Mouse (Mus musculus) limb, embryonic 13.5 days (tissue): ENCODE measurements around the gene Auts2. TPM values are rescaled to one million over a fixed set of nuclear protein-coding genes. Genes with fewer than 3 reads are reported as not detected.
"Not testable (repeated sequence)": the region's sequence is repeated elsewhere in the genome, so short reads cannot be mapped to it uniquely, and the experiment has no call there.

Experiments used
- ATAC-seq: fragments of 200-750 bp; cut with Nextera tagmentation; 2 replicates; pipeline ENCODE4 v1.8.0; 2017; ENCODE audit warnings: low read depth, moderate number of reproducible peaks, moderate TSS enrichment; ENCODE audit not compliant: low FRiP score
- H3K27ac ChIP-seq: fragments of 300-500 bp; sonication (generic); 2 replicates; pipeline ENCODE4 v1.5.1; 2015; ENCODE audit warnings: inconsistent platforms, mild to moderate bottlenecking, moderate library complexity
- H3K27me3 ChIP-seq: fragments of 300-500 bp; sonication (generic); 2 replicates; pipeline ENCODE4 v1.6.1; 2015; ENCODE audit warnings: mild to moderate bottlenecking, inconsistent platforms
- H3K36me3 ChIP-seq: fragments of 300-500 bp; sonication (generic); 2 replicates; pipeline ENCODE4 v1.6.1; 2015; ENCODE audit warnings: inconsistent platforms, mild to moderate bottlenecking, moderate library complexity
- H3K4me1 ChIP-seq: fragments of 300-500 bp; sonication (generic); 2 replicates; pipeline ENCODE4 v1.6.1; 2015; ENCODE audit warnings: inconsistent platforms
- H3K4me2 ChIP-seq: fragments of 300-500 bp; sonication (generic); replicated peaks from 2 replicates; pipeline ENCODE4 v1.6.1; 2015; ENCODE audit warnings: inconsistent platforms, mild to moderate bottlenecking, moderate library complexity
- H3K4me3 ChIP-seq: fragments of 300-500 bp; sonication (generic); 2 replicates; pipeline ENCODE4 v1.5.1; 2015; ENCODE audit warnings: moderate library complexity, mild to moderate bottlenecking, inconsistent platforms
- H3K9ac ChIP-seq: fragments of 300-500 bp; sonication (generic); 2 replicates; pipeline ENCODE4 v1.6.1; 2015; ENCODE audit warnings: mild to moderate bottlenecking, inconsistent platforms
- H3K9me3 ChIP-seq: fragments of 300-500 bp; sonication (generic); 2 replicates; pipeline ENCODE4 v1.6.1; 2016; ENCODE audit warnings: inconsistent platforms
- whole genome bisulfite sequencing: fragments of 180-500 bp; shearing (Covaris S2); methylation state at CpG from one replicate; pipeline ENCODE4 v1.1.7; 2015; 5-methylcytosine and 5-hydroxymethylcytosine counted together
- polyA plus RNA-seq: library from polyadenylated mRNA; unstranded; fragments of >200 nt; fragmentation: Nextera tagmentation; extraction: Ambion mirVana; gene quantifications from 2 replicates; pipeline ENCODE4 v1.2.1, GENCODE M21; 2015

The Auts2 gene
- polyA plus RNA-seq, result 55.1 and 57.6 TPM in 2 replicates

- Histone ChIP-seq H3K36me3 (no peaks in the 10 kb centered on the region), H3K9me3 (no peaks in the 10 kb centered on the region), H3K27ac (peak within 1 kb of the TSS; percentile 86), H3K4me1 (peaks cover 21% of the 10 kb centered on the region), H3K4me2 (peak within 1 kb of the TSS; percentile 81), H3K27me3 (0 out of 2 replicates have a peak, but pooled peaks cover 3% of the 10 kb centered on the region), H3K4me3 (peak within 1 kb of the TSS; percentile 81), H3K9ac (peak within 1 kb of the TSS; percentile 90)
- WGBS, result under 1% methylated on average over 75 of the region's 105 CpGs
- ATAC-seq, result peak; percentile 92
These were observed at the start of gene Auts2 for GRCm38 (mm10) chr5:132543118-132544071. TSS of gene Auts2 (minus strand) at chr5:132543344.

- no peak overlapping the region for H3K27ac ChIP-seq
- no peaks in the 10 kb centered on the region for H3K9me3 ChIP-seq
- no peak overlapping the region for H3K4me3 ChIP-seq
- no peak overlapping the region for H3K4me2 ChIP-seq
- WGBS, result 66% methylated on average over 24 of the region's 24 CpGs
- ATAC-seq, result no peak
- peaks cover 8% of the 10 kb centered on the region for H3K4me1 ChIP-seq
- no peaks in the 10 kb centered on the region for H3K36me3 ChIP-seq
- no peak overlapping the region for H3K9ac ChIP-seq
- peaks cover 10% of the 10 kb centered on the region; the same call in 1 of the 2 replicates for H3K27me3 ChIP-seq
These were observed 48.9 kb upstream of the Auts2 start for GRCm38 (mm10) chr5:132591721-132592695.

- H3K4me3 ChIP-seq, result no peak overlapping the region
- H3K36me3 ChIP-seq, result no peaks in the 10 kb centered on the region
- WGBS, result 80% methylated on average over 7 of the region's 7 CpGs
- no peaks in the 10 kb centered on the region for H3K4me1 ChIP-seq
- H3K27me3 ChIP-seq, result no peaks in the 10 kb centered on the region
- no peak overlapping the region for H3K4me2 ChIP-seq
- H3K9me3 ChIP-seq, result no peaks in the 10 kb centered on the region
- no peak for ATAC-seq
- H3K27ac ChIP-seq, result no peak overlapping the region
- H3K9ac ChIP-seq, result no peak overlapping the region
These were observed 36.6 kb upstream of the Auts2 start for GRCm38 (mm10) chr5:132579774-132580173.

- H3K4me1 ChIP-seq, H3K4me3 ChIP-seq, H3K27me3 ChIP-seq, ATAC-seq, H3K36me3 ChIP-seq, H3K9ac ChIP-seq, H3K9me3 ChIP-seq, H3K27ac ChIP-seq, H3K4me2 ChIP-seq: not testable (repeated sequence)
- WGBS, result 82% methylated on average over 6 of the region's 6 CpGs
These were observed 17.6 kb upstream of the Auts2 start for GRCm38 (mm10) chr5:132560771-132561170.

- no peak for ATAC-seq
- Histone ChIP-seq H3K4me3 (no peak overlapping the region), H3K27me3 (0 out of 2 replicates have a peak, but pooled peaks cover 3% of the 10 kb centered on the region), H3K9me3 (no peaks in the 10 kb centered on the region), H3K36me3 (no peaks in the 10 kb centered on the region), H3K27ac (no peak overlapping the region), H3K9ac (no peak overlapping the region), H3K4me1 (peaks cover 2% of the 10 kb centered on the region), H3K4me2 (no peak overlapping the region)
- WGBS, result 74% methylated on average over 1 of the region's 1 CpGs
These were observed 2.6 kb upstream of the Auts2 start for GRCm38 (mm10) chr5:132545761-132546160.

- H3K9ac ChIP-seq, result peak overlapping the region; percentile 90
- 6% methylated on average over 26 of the region's 26 CpGs for WGBS
- ATAC-seq, result no peak
These were observed 1.2 kb upstream of the Auts2 start for GRCm38 (mm10) chr5:132544176-132544995.

GRCm38 (mm10) chr5:132542381-132543020 is 643 bp downstream of the Auts2 start:
- ATAC-seq, result peak; percentile 4; the same call in 1 of the 2 replicates
- peak overlapping the region; percentile 90 for H3K9ac ChIP-seq
- H3K36me3 ChIP-seq, result no peaks in the 10 kb centered on the region
- peaks cover 22% of the 10 kb centered on the region for H3K4me1 ChIP-seq
- 0% methylated on average over 28 of the region's 28 CpGs for WGBS
- peak overlapping the region; percentile 81 for H3K4me3 ChIP-seq
- H3K4me2 ChIP-seq, result peak overlapping the region; percentile 81
- H3K9me3 ChIP-seq, result no peaks in the 10 kb centered on the region
- H3K27me3 ChIP-seq, result 0 out of 2 replicates have a peak, but pooled peaks cover 3% of the 10 kb centered on the region
- H3K27ac ChIP-seq, result peak overlapping the region; percentile 86

More at GRCm38 (mm10) chr5:132544176-132544995, 1.2 kb upstream of the Auts2 start:
- Histone ChIP-seq H3K27ac (no peak overlapping the region), H3K9me3 (no peaks in the 10 kb centered on the region), H3K36me3 (no peaks in the 10 kb centered on the region), H3K4me1 (peaks cover 16% of the 10 kb centered on the region), H3K4me3 (peak overlapping the region; percentile 81), H3K4me2 (peak overlapping the region; percentile 81), H3K27me3 (0 out of 2 replicates have a peak, but pooled peaks cover 3% of the 10 kb centered on the region)

- Histone ChIP-seq H3K9ac (peak overlapping the region; percentile 90), H3K9me3 (no peaks in the 10 kb centered on the region), H3K4me3 (peak overlapping the region; percentile 81), H3K27me3 (0 out of 2 replicates have a peak, but pooled peaks cover 3% of the 10 kb centered on the region), H3K27ac (peak overlapping the region; percentile 86), H3K4me2 (peak overlapping the region; percentile 81), H3K4me1 (peaks cover 27% of the 10 kb centered on the region), H3K36me3 (no peaks in the 10 kb centered on the region)
- WGBS, result under 1% methylated on average over 13 of the region's 21 CpGs
- no peak for ATAC-seq
These were observed 1.2 kb downstream of the Auts2 start for GRCm38 (mm10) chr5:132541951-132542350.

GRCm38 (mm10) chr5:132541371-132541931 is 1.7 kb downstream of the Auts2 start:
- H3K36me3 ChIP-seq, result no peaks in the 10 kb centered on the region
- H3K9me3 ChIP-seq, result no peaks in the 10 kb centered on the region
- peak overlapping the region; percentile 86 for H3K27ac ChIP-seq
- peak overlapping the region; percentile 90 for H3K9ac ChIP-seq
- H3K4me1 ChIP-seq, result peaks cover 27% of the 10 kb centered on the region
- peak overlapping the region; percentile 81 for H3K4me2 ChIP-seq
- no peak for ATAC-seq
- under 1% methylated on average over 46 of the region's 46 CpGs for WGBS
- peak overlapping the region; percentile 81 for H3K4me3 ChIP-seq
- 0 out of 2 replicates have a peak, but pooled peaks cover 3% of the 10 kb centered on the region for H3K27me3 ChIP-seq

- no peaks in the 10 kb centered on the region for H3K9me3 ChIP-seq
- H3K4me2 ChIP-seq, result peak overlapping the region; percentile 81
- H3K4me1 ChIP-seq, result peaks cover 27% of the 10 kb centered on the region
- 0 out of 2 replicates have a peak, but pooled peaks cover 3% of the 10 kb centered on the region for H3K27me3 ChIP-seq
- WGBS, result under 1% methylated on average over 7 of the region's 7 CpGs
- peak overlapping the region; percentile 86; the same call in 1 of the 2 replicates for H3K27ac ChIP-seq
- no peaks in the 10 kb centered on the region for H3K36me3 ChIP-seq
- ATAC-seq, result no peak
- H3K4me3 ChIP-seq, result peak overlapping the region; percentile 81
- H3K9ac ChIP-seq, result peak overlapping the region; percentile 90
These were observed 2.3 kb downstream of the Auts2 start for GRCm38 (mm10) chr5:132540841-132541311.
